Mouse (Mus musculus): ENCODE measurements around the gene Snx29. TPM values are rescaled to one million over a fixed set of nuclear protein-coding genes. Genes with fewer than 3 reads are reported as not detected.

Snx29 gene
- polyA plus RNA-seq, 1 experiment from 2014 or later, result 16.0 TPM

- H3K27ac ChIP-seq, result no peak overlapping the region
- no peaks in the 10 kb centered on the region for H3K27me3 ChIP-seq
- no peak overlapping the region for H3K9ac ChIP-seq
- no peaks in the 10 kb centered on the region for H3K36me3 ChIP-seq
- H3K4me3 ChIP-seq, result no peak overlapping the region
- no peak overlapping the region for H3K4me2 ChIP-seq (replicated peaks)
- WGBS, result 58% methylated on average over 5 of the region's 5 CpGs
- H3K4me1 ChIP-seq, result peaks cover 9% of the 10 kb centered on the region
- ATAC-seq (ENCODE audit: insufficient number of reproducible peaks, insufficient read depth, low FRiP score, low TSS enrichment), result no peak
- H3K9me3 ChIP-seq, result no peaks in the 10 kb centered on the region
Observed at GRCm38 (mm10) chr16:11365626-11366025, 42.9 kb downstream of the Snx29 start.

DNA sequence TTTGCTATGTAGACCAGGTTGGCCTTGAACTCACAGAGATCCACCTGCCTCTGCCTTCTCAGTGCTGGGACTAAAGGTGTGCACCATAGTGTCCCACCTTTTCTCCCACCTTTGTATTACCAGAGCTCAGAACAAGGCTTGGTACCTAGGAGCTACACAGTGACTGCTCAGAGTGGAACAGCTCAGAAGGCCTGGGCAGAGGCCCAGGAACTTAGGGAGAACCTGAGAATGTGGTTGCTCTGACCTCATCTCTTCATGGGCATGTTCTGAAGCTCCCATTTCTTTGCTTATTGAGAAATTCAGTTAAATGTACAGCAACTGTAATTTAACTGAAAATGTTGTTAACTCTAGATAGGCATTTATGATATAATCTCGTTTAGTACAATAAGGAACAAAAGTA, 44.1 kb downstream of the Snx29 start:
- Histone ChIP-seq H3K4me3 (no peak overlapping the region), H3K9me3 (no peaks in the 10 kb centered on the region), H3K9ac (no peak overlapping the region), H3K27me3 (no peaks in the 10 kb centered on the region), H3K4me2 (replicated peaks) (no peak overlapping the region), H3K4me1 (peaks cover 9% of the 10 kb centered on the region), H3K36me3 (no peaks in the 10 kb centered on the region), H3K27ac (no peak overlapping the region)
- WGBS, result 76% methylated on average over 1 of the region's 1 CpGs
- no peak for ATAC-seq (ENCODE audit: insufficient number of reproducible peaks, insufficient read depth, low FRiP score, low TSS enrichment)

DNA sequence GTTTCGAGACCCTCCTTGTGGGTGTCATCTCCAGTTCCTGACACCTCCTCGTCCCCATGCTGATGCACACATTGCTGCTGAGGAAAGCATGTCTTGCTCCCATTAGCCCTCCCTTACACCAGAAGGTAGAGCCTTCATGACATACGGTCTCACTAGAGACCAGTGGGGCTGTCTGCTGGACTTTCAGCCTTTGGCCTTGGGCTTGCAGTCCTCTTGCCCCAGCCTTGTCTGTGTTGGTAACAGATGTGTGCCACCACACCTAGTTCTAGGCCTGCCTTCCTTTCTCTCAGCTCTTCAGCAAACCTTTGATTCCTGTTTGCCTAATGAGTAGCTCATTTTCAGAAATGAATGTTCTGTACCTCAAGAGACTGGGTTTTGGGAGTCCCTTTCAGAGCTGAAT, 45.7 kb downstream of the Snx29 start:
- no peak for ATAC-seq (ENCODE audit: insufficient number of reproducible peaks, insufficient read depth, low FRiP score, low TSS enrichment)
- H3K4me3 ChIP-seq, result no peak overlapping the region
- no peaks in the 10 kb centered on the region for H3K36me3 ChIP-seq
- no peak overlapping the region for H3K9ac ChIP-seq
- H3K4me1 ChIP-seq, result peaks cover 9% of the 10 kb centered on the region
- 82% methylated on average over 3 of the region's 3 CpGs for WGBS
- no peak overlapping the region for H3K4me2 ChIP-seq (replicated peaks)
- H3K27me3 ChIP-seq, result no peaks in the 10 kb centered on the region
- no peak overlapping the region for H3K27ac ChIP-seq
- H3K9me3 ChIP-seq, result no peaks in the 10 kb centered on the region

DNA sequence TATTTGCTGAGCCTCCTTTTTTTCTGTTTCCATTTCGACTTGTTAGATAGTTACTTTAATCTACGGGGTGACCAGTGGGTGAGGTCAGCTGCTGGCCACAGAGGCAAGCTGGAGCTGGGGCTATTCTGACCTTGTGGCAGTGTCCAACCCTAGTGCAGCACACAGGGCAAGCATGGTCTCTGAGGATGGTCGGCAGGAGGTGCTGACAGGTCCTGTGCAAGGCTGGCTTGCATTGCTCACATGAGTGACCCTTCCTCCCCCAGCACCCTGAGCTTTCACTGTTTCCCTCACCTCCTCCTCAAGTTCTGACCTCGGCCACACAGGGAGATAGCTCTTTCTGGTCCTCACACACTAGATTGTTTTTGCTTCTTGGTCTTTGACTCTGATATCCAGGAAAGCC, 46.5 kb downstream of the Snx29 start:
- H3K9ac ChIP-seq, result no peak overlapping the region
- H3K4me3 ChIP-seq, result no peak overlapping the region
- H3K36me3 ChIP-seq, result no peaks in the 10 kb centered on the region
- ATAC-seq (ENCODE audit: insufficient number of reproducible peaks, insufficient read depth, low FRiP score, low TSS enrichment), result no peak
- no peak overlapping the region for H3K4me2 ChIP-seq (replicated peaks)
- H3K4me1 ChIP-seq, result peaks cover 9% of the 10 kb centered on the region
- 52% methylated on average over 4 of the region's 4 CpGs for WGBS
- no peaks in the 10 kb centered on the region for H3K9me3 ChIP-seq
- no peak overlapping the region for H3K27ac ChIP-seq
- H3K27me3 ChIP-seq, result no peaks in the 10 kb centered on the region

- 10% methylated on average over 1 of the region's 1 CpGs for WGBS
- ATAC-seq (ENCODE audit: insufficient number of reproducible peaks, insufficient read depth, low FRiP score, low TSS enrichment), result no peak
- no peaks in the 10 kb centered on the region for H3K9me3 ChIP-seq
- H3K4me3 ChIP-seq, result no peak overlapping the region
- H3K9ac ChIP-seq, result no peak overlapping the region
- no peak overlapping the region for H3K4me2 ChIP-seq (replicated peaks)
- H3K27me3 ChIP-seq, result no peaks in the 10 kb centered on the region
- H3K4me1 ChIP-seq, result peaks cover 9% of the 10 kb centered on the region
- no peak overlapping the region for H3K27ac ChIP-seq
- no peaks in the 10 kb centered on the region for H3K36me3 ChIP-seq
Observed at GRCm38 (mm10) chr16:11369642-11370041, 46.9 kb downstream of the Snx29 start.

GRCm38 (mm10) chr16:11370132-11370544, 47.4 kb downstream of the Snx29 start:
- ATAC-seq (ENCODE audit: insufficient number of reproducible peaks, insufficient read depth, low FRiP score, low TSS enrichment), result no peak
- H3K9me3 ChIP-seq, result no peaks in the 10 kb centered on the region
- H3K9ac ChIP-seq, result no peak overlapping the region
- H3K27ac ChIP-seq, result no peak overlapping the region
- H3K4me3 ChIP-seq, result no peak overlapping the region
- H3K36me3 ChIP-seq, result no peaks in the 10 kb centered on the region
- WGBS, result 70% methylated on average over 7 of the region's 7 CpGs
- H3K4me1 ChIP-seq, result peaks cover 9% of the 10 kb centered on the region
- no peak overlapping the region for H3K4me2 ChIP-seq (replicated peaks)
- no peaks in the 10 kb centered on the region for H3K27me3 ChIP-seq

GRCm38 (mm10) chr16:11379264-11379663, 56.6 kb downstream of the Snx29 start:
- Histone ChIP-seq H3K36me3 (no peaks in the 10 kb centered on the region), H3K9me3 (no peaks in the 10 kb centered on the region), H3K27me3 (no peaks in the 10 kb centered on the region), H3K4me1 (no peaks in the 10 kb centered on the region), H3K4me3 (no peak overlapping the region), H3K27ac (no peak overlapping the region), H3K4me2 (replicated peaks) (no peak overlapping the region), H3K9ac (no peak overlapping the region)
- no peak for ATAC-seq (ENCODE audit: insufficient number of reproducible peaks, insufficient read depth, low FRiP score, low TSS enrichment)
- 47% methylated on average over 3 of the region's 3 CpGs for WGBS

DNA sequence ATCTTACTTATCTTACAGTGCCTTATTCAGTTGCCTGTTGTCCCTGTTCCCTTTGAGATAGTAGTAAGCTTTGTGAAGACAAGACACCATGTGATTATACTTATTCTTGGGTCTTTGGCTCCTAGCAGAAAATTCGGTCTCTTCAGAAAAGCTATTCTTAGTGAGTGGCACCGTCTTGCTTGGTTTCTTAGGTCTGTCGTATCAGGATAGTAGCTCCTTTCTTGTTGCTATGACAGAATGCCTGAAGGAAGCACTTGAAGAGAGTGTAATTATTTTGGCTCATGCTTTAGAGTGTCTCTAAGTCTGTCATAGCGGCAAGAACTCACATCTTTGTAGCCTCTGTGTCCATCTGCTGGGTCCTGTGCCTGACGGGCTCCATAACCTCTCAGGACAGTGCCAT, 57.3 kb downstream of the Snx29 start:
- 87% methylated on average over 5 of the region's 5 CpGs for WGBS

GRCm38 (mm10) chr16:11380871-11381270, 58.2 kb downstream of the Snx29 start:
- H3K9ac ChIP-seq, result no peak overlapping the region
- no peak for ATAC-seq (ENCODE audit: insufficient number of reproducible peaks, insufficient read depth, low FRiP score, low TSS enrichment)
- H3K27ac ChIP-seq, result no peak overlapping the region
- no peaks in the 10 kb centered on the region for H3K9me3 ChIP-seq
- H3K36me3 ChIP-seq, result no peaks in the 10 kb centered on the region
- H3K4me2 ChIP-seq (replicated peaks), result no peak overlapping the region
- no peaks in the 10 kb centered on the region for H3K27me3 ChIP-seq
- WGBS, result 81% methylated on average over 8 of the region's 8 CpGs
- H3K4me3 ChIP-seq, result no peak overlapping the region
- H3K4me1 ChIP-seq, result no peaks in the 10 kb centered on the region

More for the DNA sequence above, 57.3 kb downstream of the Snx29 start:
- Histone ChIP-seq H3K4me3 (no peak overlapping the region), H3K4me2 (replicated peaks) (no peak overlapping the region), H3K27ac (no peak overlapping the region), H3K9me3 (no peaks in the 10 kb centered on the region), H3K36me3 (no peaks in the 10 kb centered on the region), H3K27me3 (no peaks in the 10 kb centered on the region), H3K9ac (no peak overlapping the region), H3K4me1 (no peaks in the 10 kb centered on the region)
- no peak for ATAC-seq (ENCODE audit: insufficient number of reproducible peaks, insufficient read depth, low FRiP score, low TSS enrichment)

- Histone ChIP-seq H3K27me3 (no peaks in the 10 kb centered on the region), H3K4me3 (no peak overlapping the region), H3K27ac (no peak overlapping the region), H3K4me1 (no peaks in the 10 kb centered on the region), H3K4me2 (replicated peaks) (no peak overlapping the region), H3K36me3 (no peaks in the 10 kb centered on the region), H3K9me3 (no peaks in the 10 kb centered on the region), H3K9ac (no peak overlapping the region)
- WGBS, result 73% methylated on average over 5 of the region's 5 CpGs
- no peak for ATAC-seq (ENCODE audit: insufficient number of reproducible peaks, insufficient read depth, low FRiP score, low TSS enrichment)
Observed at GRCm38 (mm10) chr16:11384361-11384760, 61.7 kb downstream of the Snx29 start.

GRCm38 (mm10) chr16:11385150-11385549, 62.4 kb downstream of the Snx29 start:
- WGBS, result 59% methylated on average over 5 of the region's 5 CpGs
- Histone ChIP-seq H3K27me3 (no peaks in the 10 kb centered on the region), H3K36me3 (no peaks in the 10 kb centered on the region), H3K4me3 (no peak overlapping the region), H3K27ac (no peak overlapping the region), H3K9me3 (no peaks in the 10 kb centered on the region), H3K4me2 (replicated peaks) (no peak overlapping the region), H3K9ac (no peak overlapping the region), H3K4me1 (no peaks in the 10 kb centered on the region)
- ATAC-seq (ENCODE audit: insufficient number of reproducible peaks, insufficient read depth, low FRiP score, low TSS enrichment), result no peak

DNA sequence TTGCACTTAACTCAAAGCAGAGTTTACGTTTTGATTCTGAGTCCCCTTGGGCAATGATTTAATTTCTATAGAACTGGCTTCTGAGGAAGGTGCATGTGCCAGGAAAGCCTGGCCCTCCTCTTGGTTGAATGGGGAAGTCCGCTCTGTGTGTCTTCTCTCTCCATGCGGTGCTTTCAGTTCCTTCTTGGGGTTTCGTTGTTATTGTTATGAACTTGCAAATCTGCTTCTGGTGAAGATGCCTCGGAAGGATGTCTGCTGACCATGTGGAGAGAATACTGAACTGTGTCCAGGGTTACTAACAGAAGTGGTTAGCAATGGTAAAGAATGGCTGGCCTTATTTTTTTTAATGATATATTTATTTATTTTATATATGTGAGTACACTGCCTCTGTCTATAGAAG, 63.1 kb downstream of the Snx29 start:
- H3K4me1 ChIP-seq, result no peaks in the 10 kb centered on the region
- H3K27ac ChIP-seq, result no peak overlapping the region
- no peak for ATAC-seq (ENCODE audit: insufficient number of reproducible peaks, insufficient read depth, low FRiP score, low TSS enrichment)
- no peaks in the 10 kb centered on the region for H3K27me3 ChIP-seq
- no peak overlapping the region for H3K4me3 ChIP-seq
- H3K9ac ChIP-seq, result no peak overlapping the region
- H3K4me2 ChIP-seq (replicated peaks), result no peak overlapping the region
- H3K36me3 ChIP-seq, result no peaks in the 10 kb centered on the region
- 83% methylated on average over 5 of the region's 5 CpGs for WGBS
- no peaks in the 10 kb centered on the region for H3K9me3 ChIP-seq

DNA sequence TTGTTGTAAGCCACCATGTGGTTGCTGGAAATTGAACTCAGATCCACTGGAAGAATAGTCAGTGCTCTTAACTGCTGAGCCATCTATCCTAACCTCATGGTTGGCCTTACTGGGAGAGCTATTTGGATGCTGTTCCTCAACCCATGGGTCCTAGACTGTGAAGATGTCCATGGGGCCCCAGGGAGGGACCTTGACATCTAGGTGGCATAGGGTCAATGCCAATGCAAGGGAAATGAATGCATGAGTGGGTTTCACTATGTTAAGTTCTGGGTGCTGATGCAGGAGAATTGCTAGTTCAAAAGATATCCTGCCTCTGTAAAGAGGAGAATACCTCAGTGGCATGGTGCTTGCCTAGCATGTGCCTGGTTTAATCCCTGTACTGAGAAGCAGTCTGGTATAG, 63.5 kb downstream of the Snx29 start:
- H3K4me3 ChIP-seq, result no peak overlapping the region
- no peak for ATAC-seq (ENCODE audit: insufficient number of reproducible peaks, insufficient read depth, low FRiP score, low TSS enrichment)
- no peaks in the 10 kb centered on the region for H3K27me3 ChIP-seq
- no peak overlapping the region for H3K4me2 ChIP-seq (replicated peaks)
- H3K9me3 ChIP-seq, result no peaks in the 10 kb centered on the region
- H3K4me1 ChIP-seq, result no peaks in the 10 kb centered on the region
- no peak overlapping the region for H3K9ac ChIP-seq
- no peak overlapping the region for H3K27ac ChIP-seq
- H3K36me3 ChIP-seq, result no peaks in the 10 kb centered on the region
